Mouse (Mus musculus): ENCODE results near the gene Frmd4b. TPM values are rescaled to one million over a fixed set of nuclear protein-coding genes. Genes with fewer than 3 reads are reported as not detected.
"Not testable (repeated sequence)": the region's sequence is repeated elsewhere in the genome, so short reads cannot be mapped to it uniquely, and the experiment has no call there.

Frmd4b gene
- polyA plus RNA-seq, 1 experiment from 2014 or later: 38.2 TPM

- Histone ChIP-seq H3K4me1 (ENCODE audit: control insufficient read depth, insufficient read depth, low read length) (no peaks in the 10 kb centered on the region), H3K4me3 (ENCODE audit: low read depth, low read length) (no peak overlapping the region), H3K27ac (ENCODE audit: low read depth, low read length) (no peak overlapping the region), H3K9me3 (replicated peaks; ENCODE audit: control insufficient read depth, low read length) (no peaks in the 10 kb centered on the region), H3K4me2 (ENCODE audit: low read length) (no peak overlapping the region), H3K9ac (ENCODE audit: low read length) (no peak overlapping the region), H3K27me3 (replicated peaks; ENCODE audit: control insufficient read depth, insufficient read depth, low read length) (no peaks in the 10 kb centered on the region), H3K36me3 (ENCODE audit: control insufficient read depth, insufficient read depth, low read length) (no peaks in the 10 kb centered on the region; the same call in 1 of the 2 replicates)
- 69% methylated on average over 7 of the region's 7 CpGs for WGBS
- DNase-seq (ENCODE audit: low spot score) (peak; percentile 80), ATAC-seq (no peak)
Measured at GRCm38 (mm10) chr6:97419771-97420446, 197.4 kb downstream of the Frmd4b start.

- no peaks in the 10 kb centered on the region for H3K4me1 ChIP-seq (ENCODE audit: control insufficient read depth, insufficient read depth, low read length)
- H3K27ac ChIP-seq (ENCODE audit: low read depth, low read length): no peak overlapping the region
- 51% methylated on average over 13 of the region's 13 CpGs for WGBS
- H3K27me3 ChIP-seq (replicated peaks; ENCODE audit: control insufficient read depth, insufficient read depth, low read length): no peaks in the 10 kb centered on the region
- ATAC-seq (peak; percentile 76), DNase-seq (ENCODE audit: low spot score) (peak; percentile 74)
- no peaks in the 10 kb centered on the region for H3K9me3 ChIP-seq (replicated peaks; ENCODE audit: control insufficient read depth, low read length)
- H3K36me3 ChIP-seq (ENCODE audit: control insufficient read depth, insufficient read depth, low read length): no peaks in the 10 kb centered on the region; the same call in 1 of the 2 replicates
- no peak overlapping the region for H3K9ac ChIP-seq (ENCODE audit: low read length)
- no peak overlapping the region for H3K4me2 ChIP-seq (ENCODE audit: low read length)
- no peak overlapping the region for H3K4me3 ChIP-seq (ENCODE audit: low read depth, low read length)
Measured at GRCm38 (mm10) chr6:97416972-97417554, 200.3 kb downstream of the Frmd4b start.

GRCm38 (mm10) chr6:97415578-97415977, 201.8 kb downstream of the Frmd4b start:
- ATAC-seq; H3K27me3 ChIP-seq (replicated peaks; ENCODE audit: control insufficient read depth, insufficient read depth, low read length); H3K27ac ChIP-seq (ENCODE audit: low read depth, low read length); H3K36me3 ChIP-seq (ENCODE audit: control insufficient read depth, insufficient read depth, low read length); H3K4me1 ChIP-seq (ENCODE audit: control insufficient read depth, insufficient read depth, low read length); H3K4me2 ChIP-seq (ENCODE audit: low read length); H3K9me3 ChIP-seq (replicated peaks; ENCODE audit: control insufficient read depth, low read length); H3K4me3 ChIP-seq (ENCODE audit: low read depth, low read length); H3K9ac ChIP-seq (ENCODE audit: low read length): not testable (repeated sequence)
- peak; percentile 33 for DNase-seq (ENCODE audit: low spot score)
- 89% methylated on average over 4 of the region's 4 CpGs for WGBS

GRCm38 (mm10) chr6:97413453-97413852, 203.9 kb downstream of the Frmd4b start:
- Histone ChIP-seq H3K4me1 (ENCODE audit: control insufficient read depth, insufficient read depth, low read length) (no peaks in the 10 kb centered on the region), H3K9me3 (replicated peaks; ENCODE audit: control insufficient read depth, low read length) (no peaks in the 10 kb centered on the region), H3K36me3 (ENCODE audit: control insufficient read depth, insufficient read depth, low read length) (0 out of 2 replicates have a peak, but pooled peaks cover 2% of the 10 kb centered on the region), H3K4me2 (ENCODE audit: low read length) (no peak overlapping the region), H3K4me3 (ENCODE audit: low read depth, low read length) (no peak overlapping the region), H3K27ac (ENCODE audit: low read depth, low read length) (no peak overlapping the region), H3K9ac (ENCODE audit: low read length) (no peak overlapping the region), H3K27me3 (replicated peaks; ENCODE audit: control insufficient read depth, insufficient read depth, low read length) (no peaks in the 10 kb centered on the region)
- 89% methylated on average over 7 of the region's 7 CpGs for WGBS
- no peak for ATAC-seq
- no peak for DNase-seq (ENCODE audit: low spot score)

GRCm38 (mm10) chr6:97412403-97412802, 204.9 kb downstream of the Frmd4b start:
- Histone ChIP-seq H3K4me2 (ENCODE audit: low read length) (no peak overlapping the region), H3K36me3 (ENCODE audit: control insufficient read depth, insufficient read depth, low read length) (0 out of 2 replicates have a peak, but pooled peaks cover 2% of the 10 kb centered on the region), H3K27ac (ENCODE audit: low read depth, low read length) (no peak overlapping the region), H3K9ac (ENCODE audit: low read length) (no peak overlapping the region), H3K27me3 (replicated peaks; ENCODE audit: control insufficient read depth, insufficient read depth, low read length) (no peaks in the 10 kb centered on the region), H3K9me3 (replicated peaks; ENCODE audit: control insufficient read depth, low read length) (no peaks in the 10 kb centered on the region), H3K4me1 (ENCODE audit: control insufficient read depth, insufficient read depth, low read length) (no peaks in the 10 kb centered on the region), H3K4me3 (ENCODE audit: low read depth, low read length) (no peak overlapping the region)
- 92% methylated on average over 15 of the region's 15 CpGs for WGBS
- DNase-seq (ENCODE audit: low spot score): no peak
- ATAC-seq: no peak

GRCm38 (mm10) chr6:97411327-97411726, 206.0 kb downstream of the Frmd4b start:
- Histone ChIP-seq H3K4me2 (ENCODE audit: low read length) (no peak overlapping the region), H3K9ac (ENCODE audit: low read length) (no peak overlapping the region), H3K4me3 (ENCODE audit: low read depth, low read length) (no peak overlapping the region), H3K27ac (ENCODE audit: low read depth, low read length) (no peak overlapping the region), H3K36me3 (ENCODE audit: control insufficient read depth, insufficient read depth, low read length) (0 out of 2 replicates have a peak, but pooled peaks cover 2% of the 10 kb centered on the region), H3K27me3 (replicated peaks; ENCODE audit: control insufficient read depth, insufficient read depth, low read length) (no peaks in the 10 kb centered on the region), H3K4me1 (ENCODE audit: control insufficient read depth, insufficient read depth, low read length) (no peaks in the 10 kb centered on the region), H3K9me3 (replicated peaks; ENCODE audit: control insufficient read depth, low read length) (no peaks in the 10 kb centered on the region)
- WGBS: 82% methylated on average over 6 of the region's 6 CpGs
- ATAC-seq (no peak), DNase-seq (ENCODE audit: low spot score) (no peak)

GRCm38 (mm10) chr6:97409467-97410239, 207.7 kb downstream of the Frmd4b start:
- Histone ChIP-seq H3K4me3 (ENCODE audit: low read depth, low read length) (no peak overlapping the region), H3K9me3 (replicated peaks; ENCODE audit: control insufficient read depth, low read length) (no peaks in the 10 kb centered on the region), H3K9ac (ENCODE audit: low read length) (no peak overlapping the region), H3K36me3 (ENCODE audit: control insufficient read depth, insufficient read depth, low read length) (0 out of 2 replicates have a peak, but pooled peaks cover 2% of the 10 kb centered on the region), H3K4me1 (ENCODE audit: control insufficient read depth, insufficient read depth, low read length) (no peaks in the 10 kb centered on the region), H3K27me3 (replicated peaks; ENCODE audit: control insufficient read depth, insufficient read depth, low read length) (no peaks in the 10 kb centered on the region), H3K27ac (ENCODE audit: low read depth, low read length) (no peak overlapping the region), H3K4me2 (ENCODE audit: low read length) (no peak overlapping the region)
- no peak for ATAC-seq
- 28% methylated on average over 5 of the region's 5 CpGs for WGBS
- DNase-seq (ENCODE audit: low spot score): no peak

GRCm38 (mm10) chr6:97407914-97408313, 209.4 kb downstream of the Frmd4b start:
- DNase-seq (ENCODE audit: low spot score) (no peak), ATAC-seq (no peak)
- no peaks in the 10 kb centered on the region for H3K4me1 ChIP-seq (ENCODE audit: control insufficient read depth, insufficient read depth, low read length)
- no peak overlapping the region for H3K4me3 ChIP-seq (ENCODE audit: low read depth, low read length)
- H3K9me3 ChIP-seq (replicated peaks; ENCODE audit: control insufficient read depth, low read length): no peaks in the 10 kb centered on the region
- H3K27ac ChIP-seq (ENCODE audit: low read depth, low read length): no peak overlapping the region
- no peaks in the 10 kb centered on the region for H3K27me3 ChIP-seq (replicated peaks; ENCODE audit: control insufficient read depth, insufficient read depth, low read length)
- no peak overlapping the region for H3K4me2 ChIP-seq (ENCODE audit: low read length)
- H3K36me3 ChIP-seq (ENCODE audit: control insufficient read depth, insufficient read depth, low read length): 0 out of 2 replicates have a peak, but pooled peaks cover 2% of the 10 kb centered on the region
- H3K9ac ChIP-seq (ENCODE audit: low read length): no peak overlapping the region
- WGBS: 94% methylated on average over 3 of the region's 3 CpGs
